Mouse (Mus musculus): ENCODE results near the gene Ccdc158. TPM values are rescaled to one million over a fixed set of nuclear protein-coding genes. Genes with fewer than 3 reads are reported as not detected.

The Ccdc158 gene
- polyA plus RNA-seq (2017; shearing (Covaris generic)) = under 1 TPM; 0.13 to 0.41 TPM

DNA sequence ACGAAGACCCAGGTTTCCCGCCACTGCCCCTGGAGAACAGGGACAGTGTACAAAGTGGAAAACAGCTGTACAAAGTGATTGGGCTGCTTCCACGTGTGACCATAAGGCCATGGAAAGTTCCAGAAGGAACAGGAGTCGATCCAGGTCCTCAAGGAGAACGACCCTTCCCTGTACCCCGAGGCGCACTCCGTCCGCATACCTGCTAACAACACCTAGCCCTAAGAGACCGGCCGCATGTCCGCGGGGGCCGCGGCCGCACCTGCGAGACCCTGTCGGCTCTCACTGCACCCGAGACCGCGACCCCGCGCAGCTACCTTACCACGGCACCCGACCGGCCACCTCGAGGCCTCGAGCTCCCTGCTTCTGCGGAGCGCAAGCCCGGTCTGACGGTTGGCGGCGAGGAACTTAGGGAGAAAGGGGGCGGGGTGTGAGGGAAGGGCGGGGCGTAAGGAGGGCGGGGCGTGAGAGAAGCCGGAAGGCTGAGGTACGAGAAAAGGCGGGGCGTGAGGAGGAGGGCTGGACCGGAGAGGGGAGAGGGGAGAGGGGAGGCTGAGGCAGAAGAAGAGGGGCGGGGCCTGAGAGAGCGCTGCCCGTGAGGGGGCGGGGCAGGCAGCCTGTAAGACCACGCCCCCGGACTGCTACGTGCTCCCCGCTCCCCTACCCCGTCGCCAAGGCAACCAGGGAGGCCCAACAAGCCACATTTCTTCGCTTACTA, at the start of gene Ccdc158:
Gene Ccdc158 (minus strand): TSS at position 413 of the 715 bp plus-strand sequence.

DNA sequence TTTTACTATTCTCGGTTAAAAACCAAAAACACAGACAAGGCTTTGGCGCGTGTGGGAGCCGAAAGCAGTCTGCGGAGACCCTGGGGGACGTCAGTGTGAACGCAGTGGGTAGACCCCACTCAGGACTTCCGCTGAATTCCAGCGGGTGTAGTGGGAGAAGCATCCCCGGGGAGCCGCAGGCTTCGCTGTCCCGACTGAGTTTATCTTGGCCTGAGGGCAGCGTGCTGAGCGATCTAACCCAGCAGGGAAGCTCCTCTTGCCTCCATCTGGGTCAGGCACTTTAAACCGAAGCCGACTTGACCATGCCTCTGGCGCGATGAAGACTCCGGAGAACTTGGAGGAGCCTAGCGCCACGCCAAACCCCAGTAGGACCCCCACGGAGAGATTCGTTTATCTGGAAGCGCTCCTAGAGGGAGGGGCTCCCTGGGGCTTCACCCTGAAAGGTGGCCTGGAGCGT, 8.3 kb upstream of the Ccdc158 start, which contains the start of gene Shroom3:
Gene Shroom3 (plus strand): TSS at position 85 of the 457 bp plus-strand sequence.

GRCm38 (mm10) chr5:92602691-92603690, 72.1 kb downstream of the Ccdc158 start, which contains the start of gene Stbd1:
Gene Stbd1, plus strand, starts transcription at chr5:92603041.

Other genes starting within 250 kb of the Ccdc158 start
- gene Nup54, start 240.1 kb downstream of the Ccdc158 start, polyA plus RNA-seq (2017; shearing (Covaris generic)) = 10 to 100 TPM; 38.4 to 51.4 TPM
- gene Scarb2, start 168.4 kb downstream of the Ccdc158 start, polyA plus RNA-seq (2017; shearing (Covaris generic)) = 10 to 100 TPM; 22.2 to 26.0 TPM
- under 1 TPM in 1 of 2 experiments, not detected in 1; 0.21 TPM for gene Fam47e, start 120.2 kb downstream of the Ccdc158 start, polyA plus RNA-seq (2017; shearing (Covaris generic))
- under 1 TPM in 1 of 2 experiments, not detected in 1; 0.86 TPM for gene Stbd1, start 72.2 kb downstream of the Ccdc158 start, polyA plus RNA-seq (2017; shearing (Covaris generic))
- 1 to 10 TPM in 1 of 2 experiments, under 1 TPM in 1; 0.10 to 3.3 TPM for gene Shroom3, start 8.2 kb upstream of the Ccdc158 start, polyA plus RNA-seq (2017; shearing (Covaris generic))

Data from inflammation-experienced regulatory T-cells (primary cell).